Mouse (Mus musculus) G1E (cell line): ENCODE results near the gene Stac3.

Source experiments
- CTCF ChIP-seq: IDR thresholded peaks from 2 replicates; pipeline ENCODE4 v1.5.1; 2012; ENCODE audit warnings: low read depth, low read length, inconsistent platforms, mixed read lengths
- GATA1 ChIP-seq: IDR thresholded peaks from 2 replicates; pipeline ENCODE4 v1.6.1; 2012; ENCODE audit warnings: borderline replicate concordance, low read length, inconsistent platforms, mixed read lengths
- POLR2AphosphoS5 ChIP-seq: IDR thresholded peaks from 2 replicates; pipeline ENCODE4 v1.6.1; 2012; ENCODE audit warnings: low read depth, low read length, inconsistent platforms; ENCODE audit not compliant: insufficient replicate concordance
- TAL1 ChIP-seq: conservative IDR thresholded peaks from 2 replicates; pipeline ENCODE4 v1.6.1; 2012; ENCODE audit warnings: low read depth, low read length, inconsistent platforms, mixed read lengths

GRCm38 (mm10) chr10:127491128-127491512 lies 10.4 kb upstream of the Stac3 start:
- TF ChIP-seq CTCF (no peak), TAL1 (no peak), GATA1 (no peak), POLR2AphosphoS5 (no peak)
